Mouse (Mus musculus) kidney, postnatal 36 days (tissue): ENCODE data around the gene Rilp.
A peak's percentile ranks its signal among the peaks of the same experiment; 100 is the strongest.

Experiments used
- DNase-seq, 2 experiments: peaks; one replicate each; pipeline ENCODE4 v3.0.0; 2021 to 2022; ENCODE audit warnings: mixed read lengths in 2 of 2

The Rilp gene

DNA sequence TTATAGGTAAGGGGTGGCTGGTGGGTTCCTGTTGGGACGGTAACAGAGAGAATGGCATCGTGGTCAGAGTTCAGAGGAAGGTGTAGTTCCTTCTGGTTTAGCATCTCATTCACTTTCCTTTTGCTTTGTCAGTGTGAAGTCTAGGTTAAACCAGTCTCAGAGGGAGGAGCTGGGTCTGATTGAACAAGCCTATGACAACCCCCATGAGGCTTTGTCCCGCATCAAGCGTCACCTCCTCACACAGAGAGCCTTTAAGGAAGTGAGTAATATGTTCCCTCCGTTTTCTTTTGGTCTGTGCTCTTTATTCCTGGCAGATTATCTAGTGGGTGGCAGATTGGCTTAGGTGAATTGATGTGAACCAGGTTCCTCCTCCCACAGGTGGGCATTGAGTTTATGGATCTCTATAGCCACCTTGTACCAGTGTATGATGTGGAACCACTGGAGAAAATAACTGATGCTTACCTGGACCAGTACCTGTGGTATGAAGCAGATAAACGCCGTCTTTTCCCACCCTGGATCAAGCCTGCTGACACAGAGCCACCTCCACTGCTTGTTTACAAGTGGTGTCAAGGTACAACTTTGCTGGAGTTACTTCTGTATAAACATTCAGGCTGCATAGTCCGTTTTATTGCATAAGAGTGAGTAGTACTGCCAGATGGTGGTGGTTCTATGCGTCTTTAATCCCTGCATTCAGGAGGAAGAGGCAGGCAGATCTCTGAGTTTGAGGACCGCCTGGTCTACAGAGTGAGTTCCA is 15.4 kb upstream of the Rilp start:
- DNase-seq: no peak

DNA sequence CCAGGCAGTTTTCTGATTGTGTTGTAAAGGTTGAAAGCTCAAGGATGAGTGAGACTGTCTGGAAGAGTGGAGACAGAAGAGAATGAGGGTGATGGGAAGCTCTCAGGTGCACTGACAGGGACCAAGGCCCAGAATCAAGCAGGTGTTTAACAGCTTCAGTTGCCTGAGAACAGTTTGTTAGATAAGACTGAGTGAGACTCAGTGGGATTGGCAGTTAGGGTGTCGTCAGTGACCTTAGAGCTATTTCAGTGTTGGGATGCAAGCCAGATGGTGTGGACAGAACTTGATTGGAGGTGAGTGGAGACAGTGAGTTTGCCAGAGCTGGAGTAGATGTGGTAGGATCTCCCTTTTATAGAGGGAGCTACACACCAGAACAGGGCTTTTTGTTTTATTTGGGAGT is 11.8 kb upstream of the Rilp start:
- DNase-seq: no peak

DNA sequence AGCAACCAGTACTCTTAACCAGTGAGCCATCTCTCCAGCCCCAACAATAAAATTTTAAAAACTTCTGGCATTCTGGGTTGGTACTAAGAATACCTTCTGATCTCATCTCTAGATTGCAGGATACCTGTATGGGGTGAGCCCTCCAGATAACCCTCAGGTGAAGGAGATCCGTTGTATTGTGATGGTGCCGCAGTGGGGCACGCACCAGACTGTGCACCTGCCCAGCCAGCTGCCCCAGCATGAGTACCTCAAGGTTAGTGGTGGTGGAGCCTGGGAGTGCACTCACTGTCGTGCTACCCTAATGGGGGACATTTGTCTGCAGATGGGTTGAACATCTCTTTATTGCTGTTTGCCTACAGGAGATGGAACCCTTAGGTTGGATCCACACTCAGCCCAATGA is 1.7 kb upstream of the Rilp start:
- DNase-seq: no peak

DNA sequence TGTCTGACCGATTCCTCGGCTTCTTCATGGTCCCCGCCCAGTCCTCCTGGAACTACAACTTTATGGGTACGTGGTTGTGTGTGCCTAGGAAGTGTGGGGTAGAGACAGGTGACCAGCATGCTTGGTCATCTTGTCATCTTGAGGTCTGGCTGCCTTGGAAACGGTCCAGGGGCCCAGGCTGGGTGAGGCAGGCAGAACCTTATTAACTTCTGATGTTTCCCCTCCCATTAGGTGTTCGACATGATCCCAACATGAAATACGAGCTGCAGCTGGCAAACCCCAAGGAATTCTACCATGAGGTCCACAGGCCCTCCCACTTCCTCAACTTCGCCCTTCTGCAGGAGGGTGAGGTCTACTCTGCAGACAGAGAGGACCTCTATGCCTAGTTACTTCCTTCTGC is 990 bp upstream of the Rilp start:
- DNase-seq: peak; percentile 21 to 56

DNA sequence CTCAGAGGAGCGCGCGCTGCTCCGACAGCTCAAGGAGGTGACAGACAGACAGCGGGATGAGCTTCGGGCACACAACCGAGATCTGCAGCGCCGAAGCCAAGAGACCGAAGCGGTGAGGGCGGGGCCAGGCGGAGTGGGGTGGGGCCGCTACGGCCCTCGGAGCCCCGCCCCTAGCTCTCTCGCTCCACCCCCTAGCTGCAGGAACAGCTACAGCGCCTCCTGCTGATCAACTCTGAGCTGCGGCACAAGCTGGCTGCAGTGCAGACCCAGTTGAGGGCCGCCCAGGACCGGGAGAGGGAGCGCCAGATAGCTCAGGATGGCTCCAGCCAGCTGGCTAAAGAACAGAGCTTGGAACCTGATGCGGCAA is 716 bp downstream of the Rilp start:
- DNase-seq: peak; percentile 95 to 99

DNA sequence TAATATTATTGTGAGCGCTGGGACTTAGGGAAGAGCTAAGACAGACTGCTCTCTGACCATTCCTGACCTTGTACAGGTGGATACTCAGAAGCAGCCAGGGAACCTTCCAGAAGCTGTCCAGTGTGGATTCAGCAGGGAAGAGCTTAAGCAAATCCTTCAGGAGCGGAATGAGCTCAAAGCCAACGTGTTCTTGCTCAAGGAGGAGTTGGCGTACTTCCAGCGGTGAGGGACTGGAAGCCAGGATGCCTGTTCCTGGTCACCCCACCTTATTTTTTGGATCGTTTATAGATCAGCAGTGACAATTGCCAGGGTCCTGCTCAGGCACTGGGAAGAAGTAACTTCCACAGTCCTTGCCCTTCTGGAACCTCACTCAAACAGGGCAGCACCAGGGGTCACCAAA is 1.3 kb downstream of the Rilp start:
- DNase-seq: peak; percentile 51 to 65

DNA sequence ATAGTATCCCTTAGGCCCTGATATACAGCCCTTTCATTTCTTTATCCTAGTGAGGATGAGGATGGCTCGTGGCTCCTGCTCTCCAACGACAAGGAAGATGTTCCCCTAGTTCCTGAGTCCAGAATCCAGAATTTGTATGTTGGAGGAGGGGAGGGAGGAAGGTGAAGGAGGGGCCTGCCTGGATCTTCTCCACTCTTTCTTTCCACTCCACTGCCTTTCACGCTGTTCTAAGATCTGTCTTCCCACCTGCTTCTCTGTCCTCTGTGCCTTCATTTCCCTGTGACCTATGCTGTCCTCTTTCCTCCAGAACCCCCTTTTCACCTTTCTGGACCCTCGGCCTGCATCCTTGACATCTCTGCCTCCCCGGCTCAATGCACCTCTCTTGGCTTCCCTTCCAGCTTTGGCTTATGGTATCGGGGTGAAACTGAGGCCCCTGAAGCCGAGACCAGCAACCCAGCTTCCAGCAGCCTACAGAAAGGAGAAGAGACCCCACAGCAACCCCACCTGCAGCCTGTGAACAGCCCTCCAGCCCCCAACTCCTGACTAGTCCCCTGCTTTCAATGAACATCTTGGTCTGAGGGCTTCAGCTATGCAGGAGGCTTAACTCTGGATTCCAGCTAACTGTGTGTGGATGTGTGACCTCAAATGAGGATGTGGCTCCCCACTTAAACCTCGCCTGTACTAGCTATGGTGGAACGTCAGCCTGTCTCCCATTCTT is 2.6 kb downstream of the Rilp start:
- no peak for DNase-seq

DNA sequence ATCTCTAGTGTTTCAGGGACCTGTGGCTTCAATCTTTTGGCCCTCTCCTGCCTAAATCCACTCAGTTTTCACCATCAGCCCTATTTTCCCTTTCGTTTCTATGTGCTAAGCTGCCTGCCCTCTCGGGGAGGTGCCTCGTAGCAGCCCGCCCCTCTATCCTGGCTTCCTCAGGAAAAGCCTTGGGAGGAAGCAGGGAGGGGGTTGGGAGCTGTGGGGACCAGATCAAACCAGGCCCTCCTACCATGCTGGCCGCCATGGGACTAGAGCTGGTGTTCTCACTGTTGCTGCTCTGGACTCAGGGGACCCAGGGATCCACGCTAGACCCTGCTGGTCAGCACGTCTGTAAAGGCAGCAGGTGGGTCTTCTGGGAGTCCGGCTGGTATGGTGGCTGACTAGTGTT is 3.4 kb downstream of the Rilp start, which contains the start of gene Scarf1:
TSS of gene Scarf1 (plus strand) at position 205 of the 400 bp plus-strand sequence.
- DNase-seq: peak; percentile 82 to 84

DNA sequence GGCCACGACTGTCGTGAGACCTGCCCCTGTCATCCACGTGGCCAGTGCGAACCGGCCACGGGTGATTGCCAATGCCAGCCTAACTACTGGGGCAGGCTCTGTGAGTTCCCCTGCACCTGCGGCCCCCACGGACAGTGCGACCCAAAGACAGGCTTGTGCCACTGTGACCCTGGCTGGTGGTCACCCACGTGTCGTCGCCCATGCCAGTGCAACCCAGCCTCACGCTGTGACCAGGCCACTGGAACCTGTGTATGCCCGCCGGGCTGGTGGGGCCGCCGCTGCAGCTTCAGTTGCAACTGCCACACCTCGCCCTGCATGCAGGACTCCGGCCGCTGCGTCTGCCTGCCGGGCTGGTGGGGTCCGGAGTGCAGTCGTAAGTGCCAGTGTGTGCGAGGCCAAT is 5.3 kb downstream of the Rilp start:
- DNase-seq: no peak

DNA sequence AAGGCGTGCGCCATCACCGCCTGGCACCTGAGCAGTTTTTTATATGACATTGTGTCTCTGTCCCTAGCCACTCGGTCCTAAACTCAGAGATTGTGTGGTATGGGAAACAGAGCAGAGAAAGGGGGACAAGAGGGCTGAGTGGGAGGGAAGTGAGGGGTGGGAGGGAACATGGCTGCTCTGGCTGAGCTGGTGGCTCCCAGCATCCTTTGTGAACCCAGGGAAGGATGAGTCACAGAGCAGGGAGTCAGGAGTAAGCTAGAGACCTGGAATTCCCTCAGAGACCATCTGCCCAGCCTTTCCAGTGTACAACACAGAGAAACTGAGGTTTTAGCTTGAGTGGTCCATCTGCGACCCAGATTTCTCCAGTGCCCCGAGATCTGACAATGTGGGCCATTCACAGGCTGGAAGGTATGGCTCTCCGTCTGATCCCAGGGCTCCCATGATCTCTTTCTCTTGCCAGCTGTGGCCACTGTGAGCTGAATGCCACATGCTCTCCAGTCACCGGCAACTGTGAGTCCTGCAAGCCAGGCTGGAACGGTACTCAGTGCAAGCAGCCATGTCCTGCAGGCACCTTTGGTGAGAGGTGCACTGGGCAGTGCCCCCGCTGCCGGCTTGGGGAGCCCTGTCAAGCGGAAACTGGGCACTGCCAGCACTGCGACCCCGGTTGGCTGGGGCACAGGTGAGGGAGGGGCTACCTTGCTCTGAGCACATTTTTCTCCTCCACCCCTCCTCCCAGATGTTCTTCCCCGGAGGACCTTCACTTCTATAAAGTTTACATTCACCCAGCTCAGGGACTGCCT is 10.1 kb downstream of the Rilp start:
- no peak for DNase-seq

DNA sequence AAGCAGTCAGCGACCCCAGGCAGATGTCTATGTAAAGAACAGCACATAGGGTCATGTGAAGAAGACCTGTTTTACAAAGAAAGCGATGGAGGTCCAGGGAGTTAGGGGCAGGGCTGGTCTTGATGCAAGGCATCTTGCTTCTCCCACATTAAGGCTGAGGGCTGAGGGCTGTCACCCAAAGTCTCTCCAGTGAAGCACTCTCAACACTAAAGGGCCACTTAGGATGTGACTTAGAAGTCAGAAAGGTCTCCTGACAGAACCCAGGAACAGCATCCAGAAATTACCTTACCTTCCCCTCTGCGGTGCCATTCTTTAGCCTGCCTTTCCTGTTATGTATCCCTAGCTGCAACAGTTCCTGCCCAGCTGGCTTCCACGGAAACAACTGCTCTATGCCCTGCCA is 11.7 kb downstream of the Rilp start:
- no peak for DNase-seq

DNA sequence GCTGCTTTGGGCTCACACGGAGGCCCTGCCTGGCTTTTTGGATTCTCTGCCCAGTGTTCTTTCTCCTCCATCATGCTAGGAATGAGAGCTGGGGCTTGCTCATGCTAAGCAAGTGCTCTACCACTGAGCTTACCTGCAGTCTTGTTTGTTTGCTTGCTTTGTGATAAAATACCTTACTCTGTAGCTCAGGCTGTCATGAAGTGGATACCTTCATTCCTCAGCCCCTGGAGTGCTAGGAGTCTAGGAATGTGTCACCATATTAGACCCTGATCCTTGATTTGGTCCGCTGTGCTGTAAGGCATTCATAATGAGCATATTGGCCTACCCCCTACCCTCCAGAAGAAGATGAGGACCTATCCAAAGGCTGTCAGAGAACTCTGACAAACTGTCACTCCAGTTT is 12.9 kb downstream of the Rilp start:
- no peak for DNase-seq

DNA sequence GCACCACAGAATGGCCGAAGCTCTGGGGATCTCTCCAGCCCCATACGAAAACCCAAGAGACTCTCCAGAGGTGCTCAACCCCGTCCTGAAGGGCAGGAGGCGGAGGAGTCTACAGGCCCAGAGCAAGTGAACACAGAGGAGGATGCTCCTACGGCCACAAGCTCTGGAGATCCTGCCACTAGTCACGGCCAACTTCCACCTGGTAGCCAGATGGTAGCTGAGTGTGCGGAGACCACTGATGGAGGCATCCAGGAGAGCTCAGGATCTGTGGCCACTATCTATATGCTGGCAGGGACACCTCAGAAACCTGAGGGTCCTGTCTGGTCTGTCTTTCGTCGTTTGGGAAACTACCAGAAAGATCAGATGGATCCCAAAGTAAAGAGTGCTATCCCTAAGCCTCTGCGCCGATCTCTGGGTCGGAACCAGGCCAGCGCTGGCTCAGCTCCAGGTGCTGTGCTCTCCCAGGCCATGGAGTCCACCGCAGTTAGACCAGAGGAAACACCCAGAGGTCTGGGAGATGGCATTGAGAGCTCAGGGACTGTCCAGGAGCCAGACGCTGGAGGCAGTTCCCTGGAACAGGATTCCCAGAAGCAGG is 15.7 kb downstream of the Rilp start:
- no peak for DNase-seq

DNA sequence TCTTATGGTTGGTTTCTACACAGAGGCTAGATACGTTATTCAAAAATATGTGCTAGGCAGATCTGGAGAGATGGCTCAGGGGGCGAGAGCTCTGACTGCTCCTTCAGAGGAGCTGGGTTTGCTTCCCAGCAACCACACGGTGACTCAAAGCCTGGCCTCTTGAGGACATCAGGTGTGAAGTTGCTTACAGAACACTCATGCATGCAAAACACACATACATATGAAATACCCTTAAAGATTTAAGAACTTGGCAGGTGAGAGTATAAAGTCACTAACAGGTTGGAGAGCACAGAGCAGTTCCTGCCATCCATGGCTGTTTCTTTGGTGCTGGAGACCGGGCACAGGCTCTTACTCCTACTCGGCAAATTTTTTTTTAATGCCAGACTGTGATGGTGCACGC is 17.0 kb downstream of the Rilp start:
- peak in 1 of 2 experiments; percentile 3 for DNase-seq

DNA sequence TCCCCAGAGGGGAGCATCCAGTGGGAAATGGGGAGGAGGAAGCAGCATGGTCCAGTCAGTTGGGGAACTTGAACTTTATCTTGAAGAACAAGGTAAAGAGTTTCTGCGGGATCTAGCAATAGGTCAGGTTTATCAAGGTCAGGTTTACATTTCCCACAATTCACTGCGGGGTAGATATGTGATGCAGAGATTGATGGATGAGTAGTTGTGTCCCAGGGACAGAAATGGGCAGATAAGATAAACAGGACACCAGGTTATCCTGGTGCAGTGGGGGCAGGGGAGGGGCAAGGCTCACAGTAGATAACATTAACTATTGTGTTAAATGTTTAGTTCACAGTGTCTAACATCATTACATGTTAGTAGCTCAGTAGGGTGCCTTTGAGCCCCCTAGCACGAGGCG is 19.9 kb downstream of the Rilp start:
- no peak for DNase-seq

DNA sequence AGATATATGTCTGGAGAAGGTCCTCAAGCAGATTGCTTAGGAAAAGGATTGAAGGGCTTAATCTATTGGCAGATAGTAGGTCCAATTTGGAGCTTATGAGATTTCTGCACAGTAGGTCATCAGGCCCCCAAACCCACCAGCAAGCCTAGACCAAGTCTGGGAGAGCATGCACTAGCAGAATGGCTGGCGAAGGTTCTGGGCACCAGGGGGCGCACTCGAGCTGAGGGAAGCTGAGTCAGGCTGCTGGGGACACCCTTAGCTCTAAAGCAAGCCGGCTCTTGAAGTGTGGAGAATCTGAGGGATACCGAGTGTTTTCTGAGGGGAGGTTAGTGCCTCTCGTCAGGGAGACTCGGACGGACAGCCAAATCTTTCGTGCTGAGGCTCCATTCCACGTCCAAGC is 20.4 kb downstream of the Rilp start:
- DNase-seq: peak; percentile 93 to 100

DNA sequence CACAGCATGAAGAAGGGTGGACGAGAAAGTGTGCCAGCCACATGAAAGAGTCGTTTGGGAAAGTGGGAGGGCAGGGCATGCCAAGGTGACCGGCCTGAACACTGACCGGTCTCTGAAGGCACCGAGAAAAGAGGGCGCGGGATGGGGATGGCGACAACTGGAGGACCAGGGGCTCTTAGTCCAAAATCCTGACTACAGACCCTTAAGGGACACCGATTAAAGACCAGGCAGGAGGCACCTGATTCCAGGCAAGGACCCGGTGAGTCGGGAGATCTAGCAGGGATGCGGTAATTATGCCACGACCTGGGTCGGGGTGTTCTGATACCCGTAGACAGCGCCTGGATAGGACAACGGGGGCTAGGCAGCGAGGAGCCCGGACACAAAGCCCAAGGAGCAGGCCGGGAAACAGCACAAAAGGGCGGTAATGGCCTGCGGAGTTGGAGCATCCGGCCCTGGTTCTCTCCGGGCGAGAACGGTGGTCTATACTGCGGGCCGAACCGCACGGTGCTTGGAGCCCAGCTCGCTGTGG is 21.0 kb downstream of the Rilp start:
- peak in 1 of 2 experiments; percentile 55 for DNase-seq

DNA sequence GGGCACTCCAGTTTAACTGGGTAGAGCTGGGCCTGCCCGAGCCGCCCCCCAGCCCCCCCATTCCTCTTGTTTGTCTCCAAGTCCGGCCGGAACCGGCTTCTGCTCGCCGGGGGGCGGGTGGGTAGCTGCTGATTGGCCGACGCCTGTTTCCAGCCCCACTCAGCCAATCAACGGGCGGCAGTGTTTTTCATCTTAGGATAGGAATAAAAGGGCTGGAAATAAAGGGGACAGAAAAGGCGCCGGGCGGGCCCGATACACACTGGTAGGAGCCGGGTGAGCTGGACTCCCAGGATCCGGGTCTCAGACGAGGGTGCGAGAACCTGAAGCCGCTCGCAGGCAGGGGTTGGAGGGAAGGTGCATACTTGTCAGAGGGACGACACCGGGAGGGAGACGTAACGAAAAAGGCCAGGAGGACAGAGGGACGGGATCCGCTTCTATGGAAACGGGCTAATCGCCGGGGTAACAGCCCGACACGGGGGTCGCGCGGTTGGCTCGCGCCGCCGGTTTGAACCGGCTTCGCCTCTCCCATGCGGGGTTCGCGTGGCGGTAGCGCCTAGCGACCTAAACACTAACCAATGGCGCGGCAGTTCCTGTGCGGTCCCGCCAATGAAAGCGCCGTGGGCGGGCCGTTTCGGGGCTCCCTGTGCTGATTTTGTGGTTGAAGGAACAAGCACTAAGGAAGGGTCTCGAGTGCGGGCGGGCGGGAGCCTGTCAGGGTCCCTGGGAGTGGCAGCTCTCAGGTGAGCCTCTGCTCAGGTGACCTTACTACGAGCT is 21.8 kb downstream of the Rilp start, which contains the start of gene Slc43a2:
TSS of gene Slc43a2 (plus strand) at position 226 of the 774 bp plus-strand sequence.
- peak; percentile 98 to 99 for DNase-seq

DNA sequence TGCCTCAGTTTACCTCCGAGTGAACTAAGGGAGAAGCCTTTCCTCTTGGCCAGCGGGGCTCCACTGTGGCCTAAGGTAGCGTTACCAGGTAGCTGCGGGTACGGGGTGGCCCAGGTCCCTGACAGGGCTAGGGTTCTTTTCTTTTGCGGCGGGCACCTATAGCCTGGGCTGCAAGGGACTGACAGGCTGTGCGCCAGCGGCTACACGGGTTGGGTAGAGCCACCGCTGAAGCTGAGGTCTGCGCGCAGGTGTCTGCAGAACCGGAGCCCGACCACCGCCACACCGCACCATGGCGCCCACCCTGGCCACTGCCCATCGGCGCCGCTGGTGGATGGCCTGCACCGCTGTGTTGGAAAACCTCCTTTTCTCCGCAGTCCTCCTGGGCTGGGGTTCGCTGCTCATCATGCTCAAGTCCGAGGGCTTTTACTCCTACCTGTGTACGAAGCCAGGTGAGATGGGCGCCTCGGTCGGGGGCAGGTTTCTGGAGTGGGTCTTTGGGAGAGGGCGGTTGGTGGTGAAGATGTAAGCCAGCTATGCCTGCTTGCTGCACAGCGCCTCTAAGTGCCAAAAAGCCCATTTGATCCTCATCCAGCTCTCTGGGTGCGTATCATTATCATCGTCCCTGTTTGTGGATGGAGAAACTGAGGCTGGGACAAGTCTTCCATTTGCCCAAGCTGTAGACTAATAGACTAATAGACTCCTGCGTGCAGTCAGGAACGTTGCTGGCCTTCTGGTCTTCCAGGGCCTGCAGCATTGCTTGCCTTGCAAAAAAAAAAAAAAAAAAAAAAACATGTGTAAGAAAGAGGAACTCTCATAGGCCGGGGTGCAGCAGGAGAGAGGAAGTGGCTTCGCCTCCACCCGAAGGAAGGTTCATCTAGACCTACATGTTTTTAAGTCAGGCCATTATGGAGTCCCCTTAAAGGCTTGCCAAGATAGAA is 22.7 kb downstream of the Rilp start:
- DNase-seq: peak in 1 of 2 experiments; percentile 60

DNA sequence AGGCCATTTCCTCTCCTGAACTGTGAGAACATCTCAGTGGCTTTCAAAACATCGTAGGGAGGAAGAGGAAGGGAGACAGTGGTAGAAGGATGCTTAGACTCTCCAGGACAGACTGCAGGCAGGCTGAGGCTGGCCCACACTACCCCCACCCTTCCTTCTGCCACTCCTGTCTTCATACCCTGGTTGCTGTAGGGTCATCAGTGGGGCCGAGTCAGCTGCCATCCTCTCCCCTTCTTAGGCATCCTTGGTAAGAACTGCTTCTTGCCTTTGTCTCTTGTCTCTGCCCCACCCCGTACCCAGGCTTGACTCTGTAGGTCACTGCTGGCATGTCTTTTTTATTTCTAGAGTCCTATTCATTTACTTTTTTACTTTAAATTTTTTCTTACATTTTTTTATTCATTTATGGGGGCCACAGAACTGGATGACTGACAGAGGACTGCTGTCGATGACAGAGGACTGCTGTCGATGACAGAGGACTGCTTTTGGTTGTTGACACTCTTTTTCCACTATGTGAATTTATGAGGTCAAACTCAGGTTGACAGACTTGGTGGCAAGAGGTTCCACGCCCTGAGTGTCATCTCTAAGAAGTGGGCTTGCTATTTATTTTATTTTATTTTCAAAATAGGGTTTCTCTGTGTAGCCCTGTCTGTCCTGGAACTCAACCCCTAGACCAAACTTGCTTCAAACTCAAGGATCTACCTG is 23.6 kb downstream of the Rilp start:
- DNase-seq: no peak
